Mouse (Mus musculus): Measurements from ENCODE around the gene M1ap.

M1ap gene

GRCm38 (mm10) chr6:82934616-82935230 is 12.0 kb upstream of the M1ap start:
- WGBS: 82% methylated on average over 3 of the region's 3 CpGs

GRCm38 (mm10) chr6:82939167-82939912 is 7.4 kb upstream of the M1ap start, which contains the start of gene Sema4f:
Gene Sema4f (minus strand): TSS chr6:82939769.
- 2% methylated on average over 44 of the region's 44 CpGs for WGBS

GRCm38 (mm10) chr6:82940765-82941164 is 5.9 kb upstream of the M1ap start:
- WGBS: 84% methylated on average over 3 of the region's 3 CpGs

GRCm38 (mm10) chr6:82945750-82946149 is 952 bp upstream of the M1ap start:
- WGBS: 50% methylated on average over 6 of the region's 6 CpGs

GRCm38 (mm10) chr6:82956553-82957251 is 10.0 kb downstream of the M1ap start:
- 83% methylated on average over 4 of the region's 4 CpGs for WGBS

- WGBS: 46% methylated on average over 1 of the region's 1 CpGs
These were observed 15.0 kb downstream of the M1ap start for GRCm38 (mm10) chr6:82961664-82962063.

- WGBS: 75% methylated on average over 6 of the region's 6 CpGs
These were observed 22.8 kb downstream of the M1ap start for GRCm38 (mm10) chr6:82969249-82970084.

GRCm38 (mm10) chr6:82971031-82971430 is 24.3 kb downstream of the M1ap start:
- WGBS: 4% methylated on average over 5 of the region's 5 CpGs

- WGBS: 45% methylated on average over 9 of the region's 9 CpGs
These were observed 40.8 kb downstream of the M1ap start for GRCm38 (mm10) chr6:82987411-82987971.

GRCm38 (mm10) chr6:82993696-82994095 is 47.0 kb downstream of the M1ap start:
- WGBS: 36% methylated on average over 1 of the region's 1 CpGs

- 79% methylated on average over 7 of the region's 7 CpGs for WGBS
These were observed 47.7 kb downstream of the M1ap start for GRCm38 (mm10) chr6:82994372-82994771.

GRCm38 (mm10) chr6:82996740-82997315 is 50.1 kb downstream of the M1ap start:
- WGBS: 4% methylated on average over 11 of the region's 11 CpGs

- 48% methylated on average over 7 of the region's 7 CpGs for WGBS
These were observed 50.9 kb downstream of the M1ap start for GRCm38 (mm10) chr6:82997511-82998102.

GRCm38 (mm10) chr6:82998326-82998725 is 51.6 kb downstream of the M1ap start:
- WGBS: 72% methylated on average over 4 of the region's 4 CpGs

- WGBS: 57% methylated on average over 8 of the region's 8 CpGs
These were observed 53.3 kb downstream of the M1ap start for GRCm38 (mm10) chr6:82999986-83000385.

GRCm38 (mm10) chr6:83003082-83003481 is 56.4 kb downstream of the M1ap start:
- 100% methylated on average over 1 of the region's 1 CpGs for WGBS

GRCm38 (mm10) chr6:83003850-83004249 is 57.1 kb downstream of the M1ap start:
- WGBS: 94% methylated on average over 5 of the region's 5 CpGs

- 77% methylated on average over 2 of the region's 2 CpGs for WGBS
These were observed 57.6 kb downstream of the M1ap start for GRCm38 (mm10) chr6:83004309-83004708.

- 68% methylated on average over 7 of the region's 7 CpGs for WGBS
These were observed 58.2 kb downstream of the M1ap start for GRCm38 (mm10) chr6:83004872-83005271.

- whole genome bisulfite sequencing: 91% methylated on average over 10 of the region's 10 CpGs
These were observed 58.8 kb downstream of the M1ap start for GRCm38 (mm10) chr6:83005444-83006011.
